In the genomic region with DNA sequence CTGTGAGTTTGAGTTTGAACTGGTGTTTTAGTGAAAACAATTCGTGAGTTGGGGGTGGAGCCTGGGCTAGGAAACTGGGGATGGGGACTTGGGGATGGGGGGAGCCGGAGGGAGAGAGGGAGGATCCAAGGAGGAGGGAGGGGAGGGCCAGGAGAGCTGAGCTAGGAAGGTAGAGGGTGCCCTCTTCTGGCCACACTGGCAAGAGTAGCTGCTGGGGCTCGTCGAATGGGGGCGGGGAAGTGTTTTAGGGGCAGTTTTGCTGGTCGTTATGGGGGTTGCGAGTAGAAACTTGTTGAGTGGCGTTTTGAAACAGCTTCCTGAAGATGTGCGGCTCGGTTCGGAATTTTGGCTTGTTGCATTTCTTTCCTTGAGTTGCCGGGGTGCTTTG, we compare ENCODE assay signal across 8 mouse cellular contexts. TPM values are rescaled to one million over a fixed set of nuclear protein-coding genes. Genes with fewer than 3 reads are reported as not detected.
A peak's percentile ranks its signal among the peaks of the same experiment; 100 is the strongest.
DNase-seq lines count a peak whose midpoint lies in the region; ATAC-seq lines count a peak whose summit lies in the region.

No protein-coding gene starts in this region.

- H3K4me1 ChIP-seq in hindbrain, embryonic 10.5 days (replicated peaks) = peaks cover 32% of the 10 kb centered on the region
- H3K4me1 ChIP-seq in lung, embryonic 15.5 days = peaks cover 9% of the 10 kb centered on the region; the same call in 1 of the 2 replicates

- peak; percentile 96 for DNase-seq in NIH3T3 (ENCODE audit: low read depth)
- DNase-seq in cerebellum, adult 9-11 months = peak; percentile 84
- peak; percentile 87 for DNase-seq in hindbrain, embryonic 10.5 days (ENCODE audit: low spot score)
- DNase-seq in layer of hippocampus, adult 9-10 months (ENCODE audit: low spot score) = peak; percentile 63
- DNase-seq in retina, postnatal 1 day = peak; percentile 91
- DNase-seq in thymus, adult 18-20 months = no peak

- H3K27me3 ChIP-seq in hindbrain, embryonic 10.5 days (ENCODE audit: insufficient read depth, poor library complexity, severe bottlenecking) = peaks cover 24% of the 10 kb centered on the region
- H3K27me3 ChIP-seq in lung, embryonic 15.5 days = peaks cover 54% of the 10 kb centered on the region

- peak; percentile 57 for ATAC-seq in frontal cortex, adult (ENCODE audit: low TSS enrichment)
- ATAC-seq in lung, embryonic 15.5 days (ENCODE audit: borderline replicate concordance, extremely low read depth, low FRiP score, low TSS enrichment) = peak; percentile 84

- peak overlapping the region; percentile 83 for H3K4me2 ChIP-seq in lung, embryonic 15.5 days

- WGBS in hindbrain, embryonic 10.5 days = 0% methylated on average over 12 of the region's 12 CpGs
- WGBS in lung, embryonic 15.5 days = under 1% methylated on average over 11 of the region's 12 CpGs

- no peak overlapping the region; the same call in 1 of the 2 replicates for H3K27ac ChIP-seq in hindbrain, embryonic 10.5 days
- no peak overlapping the region for H3K27ac ChIP-seq in lung, embryonic 15.5 days

- peak overlapping the region; percentile 72 for H3K4me3 ChIP-seq in hindbrain, embryonic 10.5 days
- H3K4me3 ChIP-seq in lung, embryonic 15.5 days = peak overlapping the region; percentile 49

- H3K9ac ChIP-seq in lung, embryonic 15.5 days = no peak overlapping the region

- H3K9me3 ChIP-seq in hindbrain, embryonic 10.5 days = no peaks in the 10 kb centered on the region
- no peaks in the 10 kb centered on the region for H3K9me3 ChIP-seq in lung, embryonic 15.5 days

- H3K36me3 ChIP-seq in hindbrain, embryonic 10.5 days = no peaks in the 10 kb centered on the region
- no peaks in the 10 kb centered on the region for H3K36me3 ChIP-seq in lung, embryonic 15.5 days

RNA-seq across cellular contexts. Expression of gene Bdnf, which starts 20.3 kb away (rescaled TPM):
- 2.0 and 3.5 TPM in 2 replicates for polyA plus RNA-seq in hindbrain, embryonic 10.5 days (2016; fragmentation: Nextera tagmentation; extraction: Ambion mirVana)
- polyA plus RNA-seq in lung, embryonic 15.5 days (2015; fragmentation: Nextera tagmentation; extraction: Ambion mirVana) = 0.62 and 0.67 TPM in 2 replicates

Comparison
In these comparisons a context has a peak if more than half of its experiments do, and no peak if none do; other contexts are left out.
1. DNase-seq: peak in NIH3T3 (single experiment), cerebellum, adult 9-11 months (single experiment), hindbrain, embryonic 10.5 days (single experiment), layer of hippocampus, adult 9-10 months (single experiment) and retina, postnatal 1 day (single experiment); none in thymus, adult 18-20 months (0 of 2).